Mouse (Mus musculus): ENCODE measurements around the gene Zfp189. TPM values are rescaled to one million over a fixed set of nuclear protein-coding genes. Genes with fewer than 3 reads are reported as not detected.

The Zfp189 gene
- total RNA-seq, 2 experiments from 2014 or later = 29.1 to 36.6 TPM

- DNase-seq (ENCODE audit: low spot score in 2 of 2) = no peak
- Histone ChIP-seq H3K4me3 (no peak overlapping the region), H3K27ac (no peak overlapping the region)
- TF ChIP-seq CTCF (conservative IDR thresholded peaks at IDR 0.05) = no peak
These were observed 26.7 kb downstream of the Zfp189 start for GRCm38 (mm10) chr4:49547544-49548219.

DNA sequence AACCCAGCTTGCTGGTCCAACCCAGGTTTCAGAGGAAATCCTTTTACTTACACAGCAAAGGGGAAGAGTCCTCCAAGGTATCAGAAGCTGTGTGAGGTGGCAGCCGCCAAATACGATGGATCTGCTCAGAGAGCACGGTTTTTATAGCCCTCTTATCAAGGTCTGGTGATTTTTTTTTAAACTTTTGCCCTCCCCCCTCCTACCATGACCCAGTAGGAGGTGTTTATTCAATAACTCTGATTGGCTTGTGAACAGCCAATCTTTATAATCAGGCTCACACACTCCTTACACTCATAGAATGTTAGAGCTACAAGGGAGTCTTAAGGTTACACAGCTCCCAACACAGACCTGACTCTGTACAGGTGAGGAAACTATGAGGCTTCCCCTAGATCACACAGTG is 28.4 kb downstream of the Zfp189 start, which contains the start of gene Aldob:
Gene Aldob, minus strand, starts transcription at position 164 of the 400 bp plus-strand sequence.
- H3K27ac ChIP-seq = no peak within 1 kb of the TSS
- no peak for TF ChIP-seq CTCF (conservative IDR thresholded peaks at IDR 0.05)
- no peak for DNase-seq (ENCODE audit: low spot score in 2 of 2)
- no peak within 1 kb of the TSS for H3K4me3 ChIP-seq

GRCm38 (mm10) chr4:49553380-49553779 is 32.4 kb downstream of the Zfp189 start:
- no peak for TF ChIP-seq CTCF (conservative IDR thresholded peaks at IDR 0.05)
- Histone ChIP-seq H3K4me3 (no peak overlapping the region), H3K27ac (no peak overlapping the region)
- DNase-seq (ENCODE audit: low spot score in 2 of 2) = peak in 1 of 2 experiments; percentile 6

GRCm38 (mm10) chr4:49557375-49557774 is 36.4 kb downstream of the Zfp189 start:
- DNase-seq (ENCODE audit: low spot score in 2 of 2) = peak in 1 of 2 experiments; percentile 7
- TF ChIP-seq CTCF (conservative IDR thresholded peaks at IDR 0.05) = no peak
- no peak overlapping the region for H3K27ac ChIP-seq
- no peak overlapping the region for H3K4me3 ChIP-seq

- DNase-seq (ENCODE audit: low spot score in 2 of 2) = peak in 1 of 2 experiments; percentile 2
- Histone ChIP-seq H3K27ac (no peak overlapping the region), H3K4me3 (no peak overlapping the region)
- no peak for TF ChIP-seq CTCF (conservative IDR thresholded peaks at IDR 0.05)
These were observed 37.2 kb downstream of the Zfp189 start for GRCm38 (mm10) chr4:49558181-49558580.

DNA sequence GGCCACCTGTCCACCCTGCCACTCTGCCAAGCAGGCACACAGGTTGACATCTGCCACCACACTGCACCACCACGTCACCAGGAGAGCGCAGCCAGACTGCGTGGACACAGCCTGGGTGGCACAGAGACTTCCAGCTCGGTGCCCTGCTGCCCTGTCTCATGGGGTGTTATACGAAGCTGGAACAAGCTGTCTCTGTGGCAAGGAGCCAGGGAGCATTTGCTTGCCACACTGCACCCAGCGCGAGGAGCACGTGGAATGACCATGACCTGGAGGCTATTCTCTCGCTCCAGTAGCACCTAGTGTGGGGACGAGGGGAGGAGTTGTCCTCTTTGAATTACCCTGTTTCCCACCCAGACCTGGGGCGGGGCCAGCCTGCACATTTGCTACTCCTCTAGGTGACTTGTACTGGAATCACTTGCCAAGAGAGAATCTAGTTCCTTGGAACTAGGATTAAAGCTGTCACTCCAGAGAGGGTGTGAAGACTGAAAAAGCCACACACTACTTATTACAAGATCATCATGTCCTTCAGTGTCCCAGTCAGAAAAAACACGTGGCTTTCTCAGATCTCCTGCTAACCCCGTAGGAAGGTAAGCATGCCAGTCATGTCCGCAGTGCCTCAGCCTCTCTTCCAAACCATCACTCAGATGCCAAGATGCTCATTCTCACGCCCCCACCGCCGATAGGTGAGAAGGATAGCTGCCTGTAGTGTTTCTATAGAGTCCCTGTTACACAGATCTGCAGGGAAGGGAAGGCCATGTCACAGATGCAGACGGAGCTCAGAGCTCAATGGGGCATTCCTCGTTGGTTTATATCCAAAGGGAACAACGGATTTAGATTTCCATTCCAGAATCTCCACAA is 39.2 kb downstream of the Zfp189 start:
- TF ChIP-seq CTCF (conservative IDR thresholded peaks at IDR 0.05) = no peak
- H3K27ac ChIP-seq = peak overlapping the region; percentile 15; the same call in 1 of the 2 replicates
- no peak overlapping the region for H3K4me3 ChIP-seq
- peak; percentile 19 to 28 for DNase-seq (ENCODE audit: low spot score in 2 of 2)

DNA sequence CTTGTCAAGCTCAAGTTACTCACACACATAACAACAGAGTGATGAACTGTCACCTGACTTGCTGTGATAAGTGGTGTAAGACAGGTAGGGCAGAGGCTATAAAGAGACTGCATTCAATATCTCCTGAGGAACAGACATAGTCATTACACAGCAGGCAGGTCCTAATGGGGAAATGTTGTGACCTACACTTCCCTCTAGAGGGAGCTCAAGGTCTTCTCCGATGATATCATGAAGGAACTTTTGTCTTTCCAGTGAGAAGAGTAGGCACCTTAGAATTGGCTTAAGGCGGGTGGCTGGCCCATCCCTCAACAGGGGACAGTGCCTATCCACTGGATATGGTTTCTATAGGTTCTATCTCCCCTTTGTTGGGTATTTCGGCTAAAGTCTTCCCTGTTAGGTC is 46.6 kb downstream of the Zfp189 start:
- TF ChIP-seq CTCF (conservative IDR thresholded peaks at IDR 0.05) = peak; percentile 99
- H3K4me3 ChIP-seq = no peak overlapping the region
- no peak overlapping the region for H3K27ac ChIP-seq
- peak; percentile 61 to 68 for DNase-seq (ENCODE audit: low spot score in 2 of 2)

DNA sequence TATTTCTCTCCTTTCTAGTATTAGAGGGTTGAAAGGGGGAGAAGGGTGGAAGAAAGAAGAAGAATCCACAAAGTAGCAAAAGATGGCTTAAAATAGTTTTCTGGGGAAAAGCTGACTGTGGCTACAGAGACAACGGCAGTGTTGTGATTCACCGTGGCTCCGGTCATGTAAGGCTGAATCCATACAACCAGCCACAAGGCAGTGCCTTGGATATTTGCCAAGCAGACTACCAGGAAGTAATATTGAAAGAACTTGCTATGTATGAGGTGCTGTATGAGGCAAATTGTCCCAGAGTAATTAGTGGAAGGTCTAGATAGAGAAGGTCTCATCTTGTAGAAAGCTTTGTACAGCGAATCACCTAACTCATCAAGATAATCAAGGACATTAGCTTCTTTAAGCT is 51.2 kb downstream of the Zfp189 start:
- DNase-seq (ENCODE audit: low spot score in 2 of 2) = no peak
- TF ChIP-seq CTCF (conservative IDR thresholded peaks at IDR 0.05) = no peak
- Histone ChIP-seq H3K4me3 (no peak overlapping the region), H3K27ac (no peak overlapping the region)

Other genes with a start within 250 kb of the Zfp189 start
- not detected for gene Acnat2, start 113.0 kb upstream of the Zfp189 start, total RNA-seq (2021)
- gene Acnat1, start 47.3 kb upstream of the Zfp189 start, total RNA-seq (2021) = not detected
- under 1 TPM in 1 of 2 experiments, not detected in 1; 0.36 TPM for gene Baat, start 14.6 kb upstream of the Zfp189 start, total RNA-seq (2021)
- 10 to 100 TPM; 31.9 to 33.3 TPM for gene Mrpl50, start 83 bp upstream of the Zfp189 start, total RNA-seq (2021)
- 1 to 10 TPM; 1.7 to 3.5 TPM for gene Aldob, start 28.4 kb downstream of the Zfp189 start, total RNA-seq (2021)
- gene Tmem246, start 76.7 kb downstream of the Zfp189 start, total RNA-seq (2021) = 10 to 100 TPM; 69.6 to 72.4 TPM
- gene Rnf20, start 110.8 kb downstream of the Zfp189 start, total RNA-seq (2021) = 10 to 100 TPM; 77.1 to 86.5 TPM
- under 1 TPM; 0.74 to 0.81 TPM for gene Ppp3r2, start 160.8 kb downstream of the Zfp189 start, total RNA-seq (2021)

All from layer of hippocampus, adult 2 months (tissue).